Mouse (Mus musculus): ENCODE measurements at regions not wholly inside any gene's neighbourhood (a gene's known extent, or its start where the extent isn't known, plus 50 kb on each side); places are given as distances from the start of the nearest gene placed in this dataset.

DNA sequence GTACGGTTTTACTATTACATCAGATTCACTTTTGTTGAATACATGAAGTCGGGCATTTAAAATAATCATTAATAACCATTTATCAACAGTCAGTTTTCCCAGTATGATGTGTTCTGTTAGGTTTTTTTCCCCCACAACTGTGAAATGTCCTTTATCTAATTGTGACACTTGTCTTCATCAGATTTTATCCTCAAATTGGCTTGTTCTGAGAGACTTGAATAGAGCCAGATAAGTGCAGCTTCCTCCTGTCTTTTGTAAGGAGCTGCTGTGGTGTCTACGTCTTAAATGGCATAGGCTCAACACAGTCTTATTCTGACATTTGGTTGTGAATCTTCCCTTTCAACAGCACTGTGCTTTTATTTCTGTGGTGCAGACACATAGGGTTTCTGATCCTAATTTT, 206.8 kb upstream of the Itga1 start:
- TF ChIP-seq CTCF (IDR thresholded peaks at IDR 0.05; ENCODE audit: low read depth, low read length) (no peak), POLR2A (IDR thresholded peaks at IDR 0.05; ENCODE audit: insufficient read depth, low read length) (no peak)

Data from ES-Bruce4 (cell line).